Mouse (Mus musculus) spleen, postnatal 0 days (tissue): Measurements from ENCODE around the gene Dhrs13. TPM values are rescaled to one million over a fixed set of nuclear protein-coding genes. Genes with fewer than 3 reads are reported as not detected.

Experiments used
- microRNA counts: library from miRNA; unstranded; fragments of <30 nt; microRNA quantifications from one replicate; lab custom pipeline; 2015
- polyA plus RNA-seq: library from polyadenylated mRNA; unstranded; fragments of >200 nt; fragmentation: Nextera tagmentation; extraction: Ambion mirVana; gene quantifications from 2 replicates; pipeline ENCODE4 v1.2.1, GENCODE M21; 2015

Dhrs13 gene
- 10.2 and 12.3 TPM in 2 replicates for polyA plus RNA-seq

DNA sequence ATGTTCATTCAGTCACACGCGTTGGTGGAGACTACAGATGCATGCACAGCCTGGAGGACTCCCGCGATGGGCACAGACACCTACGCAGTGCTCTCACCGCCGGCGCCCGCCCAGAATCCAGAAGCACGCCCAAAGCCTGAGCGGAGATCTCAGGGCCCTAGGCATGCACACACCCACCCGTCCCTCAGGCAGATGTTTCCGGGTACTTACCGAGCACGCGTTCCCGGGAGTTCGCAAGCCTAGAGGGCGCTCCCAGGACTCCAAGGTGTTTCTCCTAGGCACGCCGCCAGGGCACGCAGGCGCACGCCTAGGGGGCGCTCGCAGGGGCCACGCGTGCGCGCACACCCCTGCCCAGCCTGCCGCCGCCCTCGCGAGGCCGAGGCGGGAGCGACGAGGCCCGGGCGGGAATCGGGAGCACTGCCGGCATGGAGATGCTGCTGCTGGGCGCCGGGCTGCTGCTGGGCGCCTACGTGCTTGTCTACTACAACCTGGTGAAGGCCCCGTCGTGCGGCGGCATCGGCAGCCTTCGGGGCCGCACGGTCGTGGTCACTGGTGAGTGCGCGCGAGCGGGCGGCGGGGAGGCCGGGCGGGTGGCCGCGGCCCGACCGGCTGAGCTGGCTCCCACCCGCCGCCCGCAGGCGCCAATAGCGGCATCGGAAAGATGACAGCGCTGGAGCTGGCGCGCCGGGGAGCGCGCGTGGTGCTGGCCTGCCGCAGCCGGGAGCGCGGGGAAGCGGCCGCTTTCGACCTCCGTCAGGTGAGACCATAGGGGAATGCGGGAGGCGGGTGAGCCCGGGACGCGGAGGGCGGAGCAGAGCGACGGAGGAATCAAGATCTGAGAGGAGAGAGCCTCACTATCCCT, at the start of gene Dhrs13:
Dhrs13 (plus strand) TSS at position 334 of the 862 bp plus-strand sequence.

DNA sequence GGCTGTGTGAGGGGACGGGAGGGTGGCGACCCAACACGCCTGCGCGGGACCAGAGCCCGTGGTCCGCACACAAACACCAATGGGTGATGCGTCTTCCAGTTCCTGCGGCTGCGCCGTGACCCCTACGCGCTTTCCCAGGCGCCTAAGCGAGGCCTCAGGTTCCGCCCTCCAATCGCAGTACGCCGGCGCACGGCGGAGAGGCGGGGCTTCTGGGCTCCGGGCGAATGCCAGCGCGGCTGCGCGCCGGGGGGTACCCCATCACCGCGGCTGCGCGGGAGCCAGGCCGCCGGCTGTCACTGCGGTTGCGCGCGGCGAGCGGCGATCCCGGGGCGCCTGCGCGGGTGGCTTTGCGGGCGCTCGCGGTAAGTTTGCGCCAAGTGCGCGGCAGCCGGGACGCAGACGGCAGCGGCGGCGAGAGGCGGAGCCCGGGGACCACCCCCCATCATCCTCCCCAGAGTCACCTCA, 49.6 kb upstream of the Dhrs13 start, which contains the start of gene Phf12:
Phf12 (plus strand) TSS at position 314 of the 465 bp plus-strand sequence.

DNA sequence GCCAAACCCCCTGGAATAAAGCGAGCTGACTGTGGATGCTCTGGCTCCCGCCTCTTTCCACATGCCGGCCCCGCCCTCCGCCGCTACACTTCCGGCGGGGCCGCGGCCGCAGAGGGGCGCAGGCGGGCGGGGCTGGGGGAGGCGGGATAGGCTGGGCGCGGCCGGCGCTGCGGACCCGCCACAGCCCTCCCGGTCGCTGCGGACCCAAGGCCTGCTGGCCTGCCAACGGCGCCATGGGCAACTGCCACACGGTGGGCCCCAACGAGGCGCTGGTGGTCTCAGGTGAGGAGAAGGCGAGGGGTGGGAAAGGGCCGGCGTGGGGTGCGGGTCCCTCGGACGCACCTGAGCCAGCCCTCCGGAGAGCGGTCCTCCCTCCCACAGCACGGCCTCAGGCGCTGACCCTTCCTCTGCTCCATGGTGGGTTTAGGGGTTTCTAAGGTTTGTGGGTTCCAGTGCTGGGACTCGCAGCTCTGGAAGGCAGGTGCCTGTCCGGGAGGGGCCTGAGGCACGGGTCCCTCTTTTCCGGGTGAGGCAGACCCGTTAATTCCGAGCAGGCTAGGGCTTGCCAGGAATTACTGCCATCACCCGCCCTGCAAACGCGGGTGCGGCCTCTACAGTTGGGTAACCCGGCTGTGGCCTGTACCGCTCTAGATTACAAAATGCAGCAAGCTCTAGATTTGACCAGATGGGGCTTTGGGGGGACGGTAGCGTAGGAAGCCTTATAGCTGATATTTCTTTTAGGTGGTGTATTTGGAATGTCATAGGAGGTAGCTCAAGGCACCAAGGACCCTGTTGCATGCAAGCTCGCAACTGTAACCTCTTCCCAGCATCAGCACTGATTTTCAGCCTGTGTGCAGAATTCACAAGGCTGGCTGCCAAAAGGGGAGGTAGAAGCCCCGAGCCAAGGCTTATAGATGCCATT, 6.0 kb downstream of the Dhrs13 start, which contains the start of gene Flot2:
Flot2 (plus strand) TSS at position 101 of the 922 bp plus-strand sequence.

DNA sequence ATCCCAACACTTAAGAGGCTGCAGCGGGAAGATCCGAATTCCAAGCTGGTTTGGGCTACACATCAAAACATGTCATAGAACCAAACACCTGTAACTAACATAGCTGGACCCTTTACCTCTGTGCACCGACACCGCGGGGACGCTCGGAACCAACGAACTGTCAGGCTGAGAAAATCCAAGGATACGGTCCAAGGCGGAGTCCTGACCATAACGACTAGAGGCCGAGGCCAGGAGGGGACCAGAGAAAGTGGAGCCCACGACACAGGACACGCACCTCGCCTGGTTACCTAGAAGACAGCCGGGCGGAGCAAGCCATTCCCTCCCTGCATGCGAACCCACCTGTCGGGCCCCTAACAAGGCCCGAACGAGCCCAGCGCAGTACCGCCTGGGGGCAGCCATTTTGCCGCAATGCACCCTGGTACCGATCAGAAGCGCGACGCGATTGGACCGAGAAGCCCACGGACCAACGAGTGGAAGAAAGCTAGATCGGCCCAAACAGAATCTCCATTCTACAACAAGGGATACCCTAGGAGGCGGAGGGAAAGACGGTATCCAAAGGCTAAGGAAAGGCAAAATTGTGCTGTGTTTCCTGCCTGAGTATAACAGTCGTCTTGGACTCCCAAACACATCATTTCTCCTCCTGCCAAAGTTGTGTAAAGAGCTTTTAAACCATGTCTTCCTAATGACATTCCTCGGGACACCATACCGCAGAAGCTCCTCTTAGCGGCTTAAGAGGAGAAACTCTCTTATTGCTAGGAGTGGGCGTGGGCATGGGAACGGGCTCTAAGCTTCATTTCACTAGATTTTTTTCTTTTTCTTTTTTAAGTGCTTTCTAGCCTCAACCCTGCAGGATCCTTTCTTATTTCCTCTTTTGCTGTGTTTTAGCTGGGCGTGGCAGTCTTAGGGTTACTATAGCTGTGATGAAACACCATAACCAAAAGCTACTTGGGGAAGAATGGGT, 48.2 kb downstream of the Dhrs13 start, which contains the start of gene Eral1:
Eral1 (minus strand) TSS at position 423 of the 961 bp plus-strand sequence.

MicroRNAs encoded within 50 kb of the gene (microRNA counts, 519-probe panel; counts per million panel counts)
- microRNA mmu-miR-144 (lab: Ali Mortazavi, UCI), result 10,222 counts per million, percentile 97 among the panel's probes with 10 or more counts
- microRNA mmu-miR-451 (lab: Ali Mortazavi, UCI), result 9,663 counts per million, percentile 92 among the panel's probes with 10 or more counts

Other genes with a start within 250 kb of the Dhrs13 start
- 1.4 and 1.6 TPM in 2 replicates for gene Gm10277, start 244.5 kb upstream of the Dhrs13 start, polyA plus RNA-seq
- 0.41 and 0.72 TPM in 2 replicates for gene Pipox, start 138.2 kb upstream of the Dhrs13 start, polyA plus RNA-seq
- gene Sez6, start 101.5 kb upstream of the Dhrs13 start, polyA plus RNA-seq, result 0.07 TPM in 1 of 2 replicates, not detected in the other
- 9.8 and 12.5 TPM in 2 replicates for gene Phf12, start 49.5 kb upstream of the Dhrs13 start, polyA plus RNA-seq
- 26.5 and 34.6 TPM in 2 replicates for gene Flot2, start 5.7 kb downstream of the Dhrs13 start, polyA plus RNA-seq
- gene Eral1, start 48.1 kb downstream of the Dhrs13 start, polyA plus RNA-seq, result 15.8 and 17.1 TPM in 2 replicates
- gene Fam222b, start 62.4 kb downstream of the Dhrs13 start, polyA plus RNA-seq, result 6.6 and 7.5 TPM in 2 replicates
- 22.4 and 23.0 TPM in 2 replicates for gene Traf4, start 133.3 kb downstream of the Dhrs13 start, polyA plus RNA-seq
- 14.1 and 16.6 TPM in 2 replicates for gene Nek8, start 144.4 kb downstream of the Dhrs13 start, polyA plus RNA-seq
- gene Tlcd1, start 144.4 kb downstream of the Dhrs13 start, polyA plus RNA-seq, result 40.3 and 43.9 TPM in 2 replicates
- 1,199 and 1,213 TPM in 2 replicates for gene Rpl23a, start 151.3 kb downstream of the Dhrs13 start, polyA plus RNA-seq
- 24.2 and 31.4 TPM in 2 replicates for gene Rab34, start 156.2 kb downstream of the Dhrs13 start, polyA plus RNA-seq
- gene Proca1, start 161.1 kb downstream of the Dhrs13 start, polyA plus RNA-seq, result 1.9 and 3.5 TPM in 2 replicates
- gene Sdf2, start 213.5 kb downstream of the Dhrs13 start, polyA plus RNA-seq, result 40.3 and 46.6 TPM in 2 replicates
- gene Supt6, start 213.7 kb downstream of the Dhrs13 start, polyA plus RNA-seq, result 9.3 and 9.9 TPM in 2 replicates
- gene 2610507B11Rik, start 229.5 kb downstream of the Dhrs13 start, polyA plus RNA-seq, result 44.2 and 50.1 TPM in 2 replicates